Mouse (Mus musculus) E14TG2a.4 (cell line): ENCODE results near the gene Slc9a3.

Source experiments
- CTCF ChIP-seq: conservative IDR thresholded peaks from 2 replicates; pipeline ENCODE4 v1.5.1; 2014; ENCODE audit warnings: low read length
- NANOG ChIP-seq: IDR thresholded peaks from 2 replicates; pipeline ENCODE4 v1.6.1; 2014; ENCODE audit warnings: borderline replicate concordance, low read length, mixed read lengths
- POU5F1 ChIP-seq: IDR thresholded peaks from 2 replicates; pipeline ENCODE4 v1.6.1; 2014; ENCODE audit warnings: low read length, borderline replicate concordance

DNA sequence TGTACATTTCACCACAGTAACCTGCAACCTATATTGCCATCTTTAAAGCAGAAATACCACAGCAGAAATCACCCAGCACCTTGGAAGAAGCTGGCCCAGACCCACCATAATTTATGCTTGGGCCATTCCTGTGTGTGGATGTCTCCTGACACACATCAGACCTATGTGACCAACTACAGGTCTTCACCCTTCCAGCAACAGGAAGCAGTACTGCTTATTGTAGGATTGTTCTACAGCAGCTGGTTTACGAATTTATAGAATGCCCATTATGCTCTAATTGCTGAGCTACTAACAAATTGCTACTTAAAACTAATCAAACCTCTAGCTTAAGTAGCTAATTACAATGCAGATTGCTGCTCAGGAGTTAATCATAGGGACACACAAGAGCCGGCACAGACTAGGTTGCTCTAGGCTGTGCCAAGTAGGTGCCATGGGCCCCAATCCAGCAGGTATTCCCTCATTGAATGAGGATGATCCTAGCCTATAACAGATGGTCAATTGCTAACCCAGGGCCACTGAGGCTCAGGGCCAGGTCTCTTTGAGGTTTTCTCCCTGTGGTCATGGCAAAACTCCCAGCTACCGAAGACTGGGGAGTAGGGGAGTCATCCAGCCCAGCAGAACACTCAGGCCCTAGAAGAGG, 24.8 kb downstream of the Slc9a3 start:
- no peak for TF ChIP-seq CTCF
- no peak for TF ChIP-seq POU5F1
- no peak for TF ChIP-seq NANOG
